Mouse (Mus musculus) forebrain, embryonic 12.5 days (tissue): ENCODE data around the gene Olfr1427. TPM values are rescaled to one million over a fixed set of nuclear protein-coding genes. Genes with fewer than 3 reads are reported as not detected.
"Not testable (repeated sequence)": the region's sequence is repeated elsewhere in the genome, so short reads cannot be mapped to it uniquely, and the experiment has no call there.

Experiments used
- ATAC-seq: fragments of 200-750 bp; cut with Nextera tagmentation; 2 replicates; pipeline ENCODE4 v1.8.0; 2017; ENCODE audit warnings: moderate TSS enrichment; ENCODE audit not compliant: low FRiP score
- H3K27ac ChIP-seq: fragments of 300-500 bp; sonication (generic); 2 replicates; pipeline ENCODE4 v1.5.1; 2016; ENCODE audit warnings: mild to moderate bottlenecking
- H3K27me3 ChIP-seq: fragments of 300-500 bp; sonication (generic); 2 replicates; pipeline ENCODE4 v1.6.1; 2016; ENCODE audit warnings: mild to moderate bottlenecking
- H3K36me3 ChIP-seq: fragments of 300-500 bp; sonication (generic); replicated peaks from 2 replicates; pipeline ENCODE4 v1.6.1; 2016; ENCODE audit warnings: mild to moderate bottlenecking
- H3K4me1 ChIP-seq: fragments of 300-500 bp; sonication (generic); 2 replicates; pipeline ENCODE4 v1.6.1; 2016
- H3K4me2 ChIP-seq: fragments of 300-500 bp; sonication (generic); 2 replicates; pipeline ENCODE4 v1.6.1; 2016; ENCODE audit warnings: mild to moderate bottlenecking, moderate library complexity
- H3K4me3 ChIP-seq: fragments of 300-500 bp; sonication (generic); replicated peaks from 2 replicates; pipeline ENCODE4 v1.5.1; 2016; ENCODE audit warnings: mild to moderate bottlenecking
- H3K9ac ChIP-seq: fragments of 300-500 bp; sonication (generic); 2 replicates; pipeline ENCODE4 v1.6.1; 2016; ENCODE audit warnings: mild to moderate bottlenecking
- H3K9me3 ChIP-seq: fragments of 300-500 bp; sonication (generic); 2 replicates; pipeline ENCODE4 v1.6.1; 2016
- WGBS: fragments of 180-500 bp; shearing (Covaris S2); methylation state at CpG from one replicate; pipeline ENCODE4 v1.1.7; 2016; 5-methylcytosine and 5-hydroxymethylcytosine counted together
- polyA plus RNA-seq: library from polyadenylated mRNA; unstranded; fragments of >200 nt; fragmentation: Nextera tagmentation; extraction: Ambion mirVana; gene quantifications from 2 replicates; pipeline ENCODE4 v1.2.1, GENCODE M21; 2016

Olfr1427 gene
- polyA plus RNA-seq, 1 experiment from 2014 or later = not detected

GRCm38 (mm10) chr19:12062582-12062981, 40.6 kb downstream of the Olfr1427 start, which contains the start of gene Olfr1424:
Gene Olfr1424, minus strand, starts transcription at chr19:12062682.
- ATAC-seq, H3K4me1 ChIP-seq, H3K4me2 ChIP-seq, H3K9me3 ChIP-seq, H3K9ac ChIP-seq, H3K36me3 ChIP-seq, H3K27me3 ChIP-seq, H3K4me3 ChIP-seq, H3K27ac ChIP-seq: not testable (repeated sequence)
- WGBS = 91% methylated on average over 1 of the region's 1 CpGs

Other genes with a start within 250 kb of the Olfr1427 start
- gene Olfr1418, start 242.3 kb downstream of the Olfr1427 start, polyA plus RNA-seq = not detected in 2 replicates
- not detected in 2 replicates for gene Olfr1419, start 228.2 kb downstream of the Olfr1427 start, polyA plus RNA-seq
- gene Olfr1420, start 216.8 kb downstream of the Olfr1427 start, polyA plus RNA-seq = 0.06 TPM in 1 of 2 replicates, not detected in the other
- 23.4 and 26.8 TPM in 2 replicates for gene Patl1, start 190.9 kb downstream of the Olfr1427 start, polyA plus RNA-seq
- gene Osbp, start 137.4 kb downstream of the Olfr1427 start, polyA plus RNA-seq = 5.8 and 6.3 TPM in 2 replicates
- gene Olfr1423, start 62.0 kb downstream of the Olfr1427 start, polyA plus RNA-seq = 0.04 TPM in 1 of 2 replicates, not detected in the other
- gene Olfr1424, start 40.7 kb downstream of the Olfr1427 start, polyA plus RNA-seq = not detected in 2 replicates
- gene Olfr1425, start 25.6 kb downstream of the Olfr1427 start, polyA plus RNA-seq = not detected in 2 replicates
- gene Olfr1426, start 11.3 kb downstream of the Olfr1427 start, polyA plus RNA-seq = not detected in 2 replicates
- not detected in 2 replicates for gene Olfr1428, start 12.6 kb upstream of the Olfr1427 start, polyA plus RNA-seq
- gene Olfr76, start 19.9 kb upstream of the Olfr1427 start, polyA plus RNA-seq = not detected in 2 replicates
- not detected in 2 replicates for gene Olfr1555-ps1, start 66.8 kb upstream of the Olfr1427 start, polyA plus RNA-seq
- not detected in 2 replicates for gene Olfr1431, start 97.3 kb upstream of the Olfr1427 start, polyA plus RNA-seq
- not detected in 2 replicates for gene Olfr1432, start 129.3 kb upstream of the Olfr1427 start, polyA plus RNA-seq
- gene Olfr262, start 138.3 kb upstream of the Olfr1427 start, polyA plus RNA-seq = not detected in 2 replicates
- not detected in 2 replicates for gene Olfr235, start 157.7 kb upstream of the Olfr1427 start, polyA plus RNA-seq
- gene Olfr1434, start 176.5 kb upstream of the Olfr1427 start, polyA plus RNA-seq = not detected in 2 replicates
- not detected in 2 replicates for gene Olfr1436, start 195.8 kb upstream of the Olfr1427 start, polyA plus RNA-seq
- gene Olfr1437, start 221.8 kb upstream of the Olfr1427 start, polyA plus RNA-seq = not detected in 2 replicates
- not detected in 2 replicates for gene Olfr1438-ps1, start 232.6 kb upstream of the Olfr1427 start, polyA plus RNA-seq